Mouse (Mus musculus) liver, adult 10 weeks (tissue): Measurements from ENCODE around the gene Prr5. TPM values are rescaled to one million over a fixed set of nuclear protein-coding genes. Genes with fewer than 3 reads are reported as not detected.

Experiments used
- polyA plus RNA-seq: library from polyadenylated mRNA; stranded (reverse); fragments of 350-450 nt; fragmentation: Illumina TruSeq; extraction: RNeasy Lipid Tissue Mini Kit (QIAGEN cat#74804); gene quantifications from one replicate; pipeline ENCODE4 v1.2.3, GENCODE M21; 2014; ENCODE audit warnings: low read depth, low replicate concordance

The Prr5 gene
- polyA plus RNA-seq, result 0.45 TPM

DNA sequence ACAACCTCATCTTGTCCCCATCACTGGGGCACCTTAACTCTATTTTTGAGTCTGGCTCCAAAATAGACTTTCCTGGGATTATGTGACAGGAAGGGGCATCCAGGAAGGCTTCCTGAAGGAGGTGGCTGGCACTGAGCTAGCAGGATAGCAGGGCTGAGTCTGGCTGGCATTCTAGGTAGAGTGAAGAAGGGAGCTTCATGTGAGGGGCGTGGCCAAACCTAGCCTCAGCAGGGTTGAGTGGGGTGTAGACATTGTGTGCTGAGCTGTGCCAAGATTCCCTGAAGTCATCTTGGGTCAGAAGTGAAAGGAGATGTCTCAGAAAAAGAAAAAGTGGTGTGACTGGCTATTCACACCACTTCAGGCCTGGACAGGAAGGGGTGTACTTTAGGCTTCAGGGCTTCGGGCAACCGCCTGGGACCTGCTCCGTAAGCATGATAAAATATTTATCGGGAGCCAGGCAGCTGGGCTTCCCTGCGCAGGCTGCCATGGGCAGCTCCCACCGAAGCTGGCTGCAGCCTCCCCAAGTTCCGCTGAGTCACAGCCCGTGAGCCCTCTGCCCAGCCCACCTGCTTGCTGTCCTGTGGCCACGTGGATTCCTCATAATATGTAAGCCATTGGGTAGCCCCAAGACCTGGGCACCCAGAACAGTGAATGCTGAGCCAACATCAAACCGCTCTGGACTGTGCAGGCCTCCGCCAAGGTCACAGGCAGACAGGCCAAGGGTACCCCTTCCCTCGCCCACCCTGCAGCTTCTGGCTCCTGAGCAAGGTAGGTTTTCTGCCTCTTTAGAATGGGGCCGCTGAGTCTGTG lies at the start of gene Prr5:
Prr5 (plus strand) TSS at position 683 of the 810 bp plus-strand sequence.

DNA sequence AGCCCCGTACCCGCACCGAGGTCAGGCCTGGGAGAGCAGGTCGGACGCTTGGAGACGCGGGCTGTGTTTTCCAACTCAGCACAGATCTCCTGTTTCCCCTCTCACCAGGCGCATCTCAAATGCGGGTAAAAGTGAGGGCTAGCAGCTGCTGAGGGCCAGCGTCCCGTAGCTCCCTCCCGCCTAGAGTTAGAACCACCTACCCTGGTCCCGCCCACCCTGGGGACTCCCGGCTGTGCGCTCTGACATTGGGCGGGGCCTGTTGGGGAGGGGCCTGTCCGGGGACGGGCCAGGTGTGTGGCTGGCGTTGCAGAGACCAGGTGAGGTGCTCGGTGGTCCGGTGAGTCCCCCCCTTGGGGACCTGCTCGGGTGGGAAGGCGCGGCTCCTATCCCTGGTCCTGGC lies 50.4 kb downstream of the Prr5 start, which contains the start of gene Arhgap8:
Arhgap8 (plus strand) TSS at position 262 of the 400 bp plus-strand sequence.

Other genes with a start within 250 kb of the Prr5 start
- not detected for gene Shisal1, start 222.5 kb upstream of the Prr5 start, polyA plus RNA-seq
- gene Rtl6, start 111.8 kb upstream of the Prr5 start, polyA plus RNA-seq, result not detected
- not detected for gene Arhgap8, start 50.4 kb downstream of the Prr5 start, polyA plus RNA-seq
- not detected for gene Phf21b, start 186.4 kb downstream of the Prr5 start, polyA plus RNA-seq